Comparison of ENCODE assay signal across 24 mouse cellular contexts in genomic region chr3:62054237-62054636, GRCm38 (mm10).
DNase-seq lines count a peak whose midpoint lies in the region; ATAC-seq lines count a peak whose summit lies in the region.
"Had no signal": no experiment of that assay in that cellular context is flagged by ENCODE, and none has a peak within 500 bp of the region (broad histone marks: within the 10 kb centered on the region; RNA-seq: fewer than 3 reads in every experiment).

No protein-coding gene starts in this region.

- ATAC-seq in frontal cortex, adult (ENCODE audit: low TSS enrichment): peak; percentile 50; the same call in 1 of the 2 replicates
- ATAC-seq in forebrain, embryonic 16.5 days: peak; percentile 61
- ATAC-seq in activated CD4-positive, CD25-positive, alpha-beta regulatory T cell, adult 4 months: no peak
- ATAC-seq: intestine, embryonic 15.5 days; liver, postnatal 0 days; lung, postnatal 0 days had no signal

- no peaks in the 10 kb centered on the region for H3K27me3 ChIP-seq in forebrain, embryonic 16.5 days (replicated peaks; ENCODE audit: control insufficient read depth, insufficient read depth, low read length)
- H3K27me3 ChIP-seq: heart, embryonic 12.5 days; hindbrain, embryonic 13.5 days; intestine, embryonic 15.5 days; midbrain, embryonic 12.5 days had no signal

- H3K36me3 ChIP-seq in forebrain, embryonic 16.5 days (ENCODE audit: control insufficient read depth, insufficient read depth): no peaks in the 10 kb centered on the region
- H3K36me3 ChIP-seq: heart, embryonic 12.5 days; hindbrain, embryonic 13.5 days; intestine, embryonic 15.5 days; midbrain, embryonic 12.5 days had no signal

- 72% methylated on average over 1 of the region's 1 CpGs for WGBS in forebrain, embryonic 16.5 days

- no peak overlapping the region for H3K27ac ChIP-seq in forebrain, embryonic 16.5 days (ENCODE audit: low read length)
- H3K27ac ChIP-seq: hindbrain, embryonic 13.5 days; intestine, embryonic 15.5 days; midbrain, embryonic 12.5 days; stomach, postnatal 0 days had no signal

- no peak overlapping the region for H3K4me3 ChIP-seq in forebrain, embryonic 16.5 days (replicated peaks; ENCODE audit: low read length)
- H3K4me3 ChIP-seq: heart, embryonic 12.5 days; hindbrain, embryonic 13.5 days; intestine, embryonic 15.5 days; midbrain, embryonic 12.5 days had no signal

- H3K9me3 ChIP-seq in forebrain, embryonic 16.5 days (ENCODE audit: control insufficient read depth, low read length): no peaks in the 10 kb centered on the region
- H3K9me3 ChIP-seq: hindbrain, embryonic 13.5 days; intestine, embryonic 15.5 days; midbrain, embryonic 12.5 days had no signal

- H3K9ac ChIP-seq in forebrain, embryonic 16.5 days (replicated peaks; ENCODE audit: low read depth, low read length): no peak overlapping the region
- H3K9ac ChIP-seq: heart, embryonic 12.5 days; hindbrain, embryonic 13.5 days; intestine, embryonic 15.5 days; liver, postnatal 0 days; midbrain, embryonic 12.5 days had no signal

- no peak overlapping the region for H3K4me2 ChIP-seq in forebrain, embryonic 16.5 days (ENCODE audit: low read length)
- H3K4me2 ChIP-seq: heart, embryonic 12.5 days; hindbrain, embryonic 13.5 days; intestine, embryonic 15.5 days; midbrain, embryonic 12.5 days had no signal

- H3K4me1 ChIP-seq in forebrain, embryonic 16.5 days (replicated peaks; ENCODE audit: control insufficient read depth, insufficient read depth, low read length): no peaks in the 10 kb centered on the region
- H3K4me1 ChIP-seq: heart, embryonic 12.5 days; hindbrain, embryonic 13.5 days; intestine, embryonic 15.5 days; midbrain, embryonic 12.5 days had no signal

- no peak for DNase-seq in frontal cortex, postnatal 25 days (ENCODE audit: low spot score in 2 of 2)
- peak; percentile 33 for DNase-seq in layer of hippocampus, adult 9-11 months
- no peak for DNase-seq in layer of hippocampus, postnatal 25 days (ENCODE audit: extremely low spot score in 1 of 2, low spot score in 1 of 2)
- DNase-seq in brain, adult 2 months (ENCODE audit: low read depth, low spot score): peak; percentile 51
- DNase-seq in kidney, postnatal 14 days: no peak
- DNase-seq: cerebellum, adult 8-10 months; gastrocnemius, postnatal 25 days; heart, adult 18-20 months; heart, postnatal 10 days; kidney, adult 8-10 months; kidney, postnatal 10 days; liver, postnatal 0 days; right cerebral cortex, postnatal 14 days; thymus, adult 2 months; thymus, postnatal 4 days had no signal

Comparison
In these comparisons a context has a peak if more than half of its experiments do, and no peak if none do; other contexts are left out.
1. DNase-seq: peak in layer of hippocampus, adult 9-11 months (single experiment) and brain, adult 2 months (single experiment); none in frontal cortex, postnatal 25 days (0 of 2), layer of hippocampus, postnatal 25 days (0 of 2) and kidney, postnatal 14 days (single experiment).